Mouse (Mus musculus): ENCODE data around the gene Plcd3. TPM values are rescaled to one million over a fixed set of nuclear protein-coding genes. Genes with fewer than 3 reads are reported as not detected.

Plcd3 gene
- polyA plus RNA-seq, 1 experiment from 2014 or later = 1.0 TPM

DNA sequence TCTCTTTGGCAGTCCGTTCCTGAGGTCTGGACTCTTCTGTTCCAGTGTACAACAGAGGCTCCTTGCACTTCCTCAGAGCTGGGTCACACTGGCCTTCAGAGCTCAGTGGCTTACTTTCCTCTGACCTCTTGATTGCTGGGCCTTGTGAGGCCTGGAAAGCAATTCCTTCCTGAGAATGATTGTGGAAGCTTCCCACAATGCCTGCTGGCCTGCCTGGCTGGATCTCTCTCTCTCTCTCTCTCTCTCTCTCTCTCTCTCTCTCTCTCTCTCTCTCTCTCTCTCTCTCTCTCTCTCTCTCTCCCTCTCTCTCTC, 40.4 kb upstream of the Plcd3 start:
- no peaks in the 10 kb centered on the region for H3K9me3 ChIP-seq (ENCODE audit: low read depth, low read length)
- H3K4me2 ChIP-seq = no peak overlapping the region; the same call in 1 of the 2 replicates
- H3K9ac ChIP-seq = peak overlapping the region; percentile 35
- peaks cover 26% of the 10 kb centered on the region for H3K4me1 ChIP-seq (ENCODE audit: insufficient read depth)
- no peak for TF ChIP-seq CTCF (IDR thresholded peaks at IDR 0.05; ENCODE audit: low read depth)
- H3K27ac ChIP-seq (ENCODE audit: low read depth) = peak overlapping the region; percentile 89
- WGBS = 7% methylated on average over 1 of the region's 1 CpGs
- ATAC-seq (ENCODE audit: insufficient read depth) = peak; percentile 10; the same call in 1 of the 2 replicates
- peak; percentile 43 for DNase-seq
- H3K36me3 ChIP-seq (ENCODE audit: insufficient read depth) = 0 out of 2 replicates have a peak, but pooled peaks cover 11% of the 10 kb centered on the region
- H3K27me3 ChIP-seq (ENCODE audit: insufficient read depth, low read length) = no peaks in the 10 kb centered on the region
- H3K4me3 ChIP-seq (ENCODE audit: low read depth, low read length) = no peak overlapping the region

DNA sequence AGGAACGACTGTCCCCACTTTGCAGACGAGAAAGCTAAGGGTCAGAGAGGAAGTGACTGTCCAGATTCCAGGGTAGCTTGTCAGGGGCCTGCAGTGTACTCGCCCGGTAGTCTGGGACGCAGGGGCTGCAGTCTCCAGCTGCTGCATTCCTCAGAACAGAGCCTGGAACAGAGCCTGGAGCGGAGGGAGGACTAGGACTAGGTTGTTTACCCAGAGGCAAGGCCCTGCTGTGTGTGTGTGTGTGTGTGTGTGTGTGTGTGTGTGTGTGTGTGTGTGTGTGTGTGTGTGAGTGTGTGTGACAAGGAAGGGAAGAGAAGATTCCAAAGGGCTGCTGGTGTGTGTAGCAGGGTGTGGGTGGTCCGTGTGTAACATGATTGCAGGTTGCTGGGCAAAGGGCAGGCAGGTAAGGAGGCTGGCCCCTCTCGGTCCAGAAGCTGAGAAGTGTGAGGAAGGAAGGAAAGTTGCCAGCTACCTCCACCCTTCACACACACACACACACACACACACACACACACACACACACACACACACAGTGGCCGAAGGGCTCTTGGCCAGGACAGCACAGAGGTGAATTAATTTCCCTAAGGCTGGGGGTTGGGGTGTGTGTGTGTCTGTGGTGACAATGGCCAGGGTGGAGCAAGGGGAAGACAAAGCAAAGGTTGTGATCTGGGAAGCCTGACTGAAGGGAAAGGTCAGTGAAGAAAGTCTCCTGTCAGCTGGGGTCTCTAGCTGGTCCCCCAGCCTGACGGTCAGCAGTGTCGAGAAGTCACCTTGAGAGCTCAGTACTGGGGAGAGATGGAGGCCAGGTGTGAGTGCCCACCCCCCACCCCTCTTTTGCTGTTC, 39.9 kb upstream of the Plcd3 start:
- DNase-seq (peak; percentile 82), ATAC-seq (ENCODE audit: insufficient read depth) (peak; percentile 76)
- no peak overlapping the region for H3K4me2 ChIP-seq
- H3K36me3 ChIP-seq (ENCODE audit: insufficient read depth) = 0 out of 2 replicates have a peak, but pooled peaks cover 11% of the 10 kb centered on the region
- no peak overlapping the region for H3K4me3 ChIP-seq (ENCODE audit: low read depth, low read length)
- peak overlapping the region; percentile 89 for H3K27ac ChIP-seq (ENCODE audit: low read depth)
- H3K4me1 ChIP-seq (ENCODE audit: insufficient read depth) = peaks cover 26% of the 10 kb centered on the region
- no peak for TF ChIP-seq CTCF (IDR thresholded peaks at IDR 0.05; ENCODE audit: low read depth)
- H3K27me3 ChIP-seq (ENCODE audit: insufficient read depth, low read length) = no peaks in the 10 kb centered on the region
- peak overlapping the region; percentile 35 for H3K9ac ChIP-seq
- no peaks in the 10 kb centered on the region for H3K9me3 ChIP-seq (ENCODE audit: low read depth, low read length)
- WGBS = 17% methylated on average over 11 of the region's 11 CpGs

GRCm38 (mm10) chr11:103140763-103141100, 39.3 kb upstream of the Plcd3 start:
- Histone ChIP-seq H3K36me3 (ENCODE audit: insufficient read depth) (0 out of 2 replicates have a peak, but pooled peaks cover 11% of the 10 kb centered on the region), H3K4me2 (no peak overlapping the region), H3K27me3 (ENCODE audit: insufficient read depth, low read length) (no peaks in the 10 kb centered on the region), H3K9me3 (ENCODE audit: low read depth, low read length) (no peaks in the 10 kb centered on the region), H3K4me3 (ENCODE audit: low read depth, low read length) (no peak overlapping the region), H3K9ac (peak overlapping the region; percentile 35; the same call in 1 of the 2 replicates), H3K27ac (ENCODE audit: low read depth) (peak overlapping the region; percentile 89), H3K4me1 (ENCODE audit: insufficient read depth) (peaks cover 26% of the 10 kb centered on the region)
- ATAC-seq (ENCODE audit: insufficient read depth) (peak; percentile 1; the same call in 1 of the 2 replicates), DNase-seq (no peak)
- WGBS = 49% methylated on average over 6 of the region's 6 CpGs
- TF ChIP-seq CTCF (IDR thresholded peaks at IDR 0.05; ENCODE audit: low read depth) = no peak

DNA sequence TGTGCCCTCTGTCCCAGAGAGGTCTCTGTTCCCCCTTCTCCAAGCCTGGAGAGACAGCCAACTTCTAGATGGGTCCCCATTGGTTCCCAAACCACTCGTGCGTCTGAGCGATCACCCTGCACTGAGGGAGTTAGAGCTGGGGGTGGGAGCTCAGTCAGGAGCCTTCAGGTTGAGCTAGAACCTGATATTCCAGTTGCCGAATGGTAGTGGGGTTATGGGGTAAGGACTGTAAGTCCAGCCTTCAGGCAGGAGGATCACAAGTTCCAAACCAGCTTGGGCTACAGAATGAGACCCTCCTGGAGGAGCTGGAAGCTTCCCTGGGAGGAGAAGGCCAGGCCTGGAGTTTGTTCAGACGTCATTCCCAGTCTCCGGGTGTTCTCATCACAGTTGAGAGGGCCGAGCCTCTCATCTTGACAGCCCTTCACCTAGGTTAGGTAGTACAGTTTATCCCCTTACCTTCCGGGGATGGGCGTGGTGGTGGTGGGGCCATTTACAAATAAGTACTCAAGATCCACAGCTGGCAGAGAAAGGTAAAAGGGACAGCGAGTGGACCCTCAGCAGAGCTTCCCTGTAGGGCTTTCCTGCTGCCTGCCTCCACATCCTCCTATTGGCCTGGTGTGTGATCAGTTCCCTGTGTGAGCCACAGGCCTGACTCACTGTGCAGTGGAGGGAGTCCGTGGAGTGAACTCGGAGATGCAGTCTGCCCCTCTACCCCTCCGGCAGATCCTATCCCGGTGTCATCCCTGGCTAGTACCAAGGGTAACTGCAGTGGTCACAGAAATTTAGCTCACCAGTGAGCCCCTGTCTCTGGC, 38.7 kb upstream of the Plcd3 start:
- peaks cover 26% of the 10 kb centered on the region for H3K4me1 ChIP-seq (ENCODE audit: insufficient read depth)

DNA sequence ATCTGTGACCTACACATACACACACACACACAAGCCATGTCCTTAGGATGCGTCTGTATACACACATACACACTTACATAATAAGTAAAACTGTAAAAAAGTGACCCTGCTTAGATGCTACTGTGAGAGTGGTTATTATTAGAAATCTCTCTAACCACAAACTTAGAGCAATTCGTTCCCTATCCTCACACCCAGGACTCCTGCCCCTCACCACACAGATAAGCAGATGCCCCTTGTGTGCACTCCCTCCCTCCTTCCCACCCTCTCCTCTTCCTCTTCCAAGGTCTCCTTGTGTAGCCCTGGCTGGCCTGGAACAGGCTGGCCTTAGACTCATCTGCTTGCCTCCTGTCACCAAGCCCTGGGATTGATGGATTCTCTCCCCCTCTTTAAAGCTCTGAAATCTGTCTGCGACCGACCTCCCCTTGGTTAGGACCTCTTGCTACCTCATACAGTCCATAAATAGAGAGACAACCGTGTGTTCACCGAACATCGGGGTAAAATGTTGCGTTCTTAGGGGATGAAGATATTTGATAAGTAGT, 34.6 kb upstream of the Plcd3 start:
- no peak overlapping the region for H3K9ac ChIP-seq
- H3K27ac ChIP-seq (ENCODE audit: low read depth) = no peak overlapping the region
- TF ChIP-seq CTCF (IDR thresholded peaks at IDR 0.05; ENCODE audit: low read depth) = no peak
- WGBS = 70% methylated on average over 8 of the region's 8 CpGs
- no peak overlapping the region for H3K4me2 ChIP-seq
- no peaks in the 10 kb centered on the region for H3K27me3 ChIP-seq (ENCODE audit: insufficient read depth, low read length)
- no peaks in the 10 kb centered on the region for H3K9me3 ChIP-seq (ENCODE audit: low read depth, low read length)
- H3K36me3 ChIP-seq (ENCODE audit: insufficient read depth) = 0 out of 2 replicates have a peak, but pooled peaks cover 11% of the 10 kb centered on the region
- no peak for ATAC-seq (ENCODE audit: insufficient read depth)
- no peak overlapping the region for H3K4me3 ChIP-seq (ENCODE audit: low read depth, low read length)
- no peak for DNase-seq
- H3K4me1 ChIP-seq (ENCODE audit: insufficient read depth) = peaks cover 15% of the 10 kb centered on the region

More for the DNA sequence above, 38.7 kb upstream of the Plcd3 start:
- Histone ChIP-seq H3K27ac (ENCODE audit: low read depth) (peak overlapping the region; percentile 89), H3K36me3 (ENCODE audit: insufficient read depth) (0 out of 2 replicates have a peak, but pooled peaks cover 11% of the 10 kb centered on the region), H3K9ac (peak overlapping the region; percentile 35; the same call in 1 of the 2 replicates), H3K4me3 (ENCODE audit: low read depth, low read length) (no peak overlapping the region), H3K27me3 (ENCODE audit: insufficient read depth, low read length) (no peaks in the 10 kb centered on the region), H3K9me3 (ENCODE audit: low read depth, low read length) (no peaks in the 10 kb centered on the region), H3K4me2 (no peak overlapping the region)
- WGBS = 73% methylated on average over 14 of the region's 14 CpGs
- no peak for TF ChIP-seq CTCF (IDR thresholded peaks at IDR 0.05; ENCODE audit: low read depth)
- no peak for DNase-seq
- peak; percentile 1; the same call in 1 of the 2 replicates for ATAC-seq (ENCODE audit: insufficient read depth)

- no peak for TF ChIP-seq CTCF (IDR thresholded peaks at IDR 0.05; ENCODE audit: low read depth)
- Histone ChIP-seq H3K4me2 (peak overlapping the region; percentile 65), H3K36me3 (ENCODE audit: insufficient read depth) (0 out of 2 replicates have a peak, but pooled peaks cover 9% of the 10 kb centered on the region), H3K9me3 (ENCODE audit: low read depth, low read length) (no peaks in the 10 kb centered on the region), H3K4me1 (ENCODE audit: insufficient read depth) (peaks cover 15% of the 10 kb centered on the region), H3K4me3 (ENCODE audit: low read depth, low read length) (no peak overlapping the region), H3K9ac (no peak overlapping the region), H3K27ac (ENCODE audit: low read depth) (no peak overlapping the region), H3K27me3 (ENCODE audit: insufficient read depth, low read length) (no peaks in the 10 kb centered on the region)
- no peak for DNase-seq
- 77% methylated on average over 3 of the region's 3 CpGs for WGBS
- no peak for ATAC-seq (ENCODE audit: insufficient read depth)
Observed at GRCm38 (mm10) chr11:103134221-103134620, 32.8 kb upstream of the Plcd3 start.

Measured in lung, embryonic 14.5 days (tissue).